Mouse (Mus musculus) kidney, embryonic 16.5 days (tissue): ENCODE measurements at regions not wholly inside any gene's neighbourhood (a gene's known extent, or its start where the extent isn't known, plus 50 kb on each side); places are given as distances from the start of the nearest gene placed in this dataset.

Source experiments
- ATAC-seq: fragments of 200-750 bp; cut with Nextera tagmentation; 2 replicates; pipeline ENCODE4 v1.8.0; 2017; ENCODE audit warnings: moderate TSS enrichment; ENCODE audit not compliant: low FRiP score, low TSS enrichment
- H3K27ac ChIP-seq: fragments of 300-500 bp; sonication (generic); 2 replicates; pipeline ENCODE4 v1.5.1; 2014; ENCODE audit warnings: low read length
- H3K27me3 ChIP-seq: fragments of 300-500 bp; sonication (generic); 2 replicates; pipeline ENCODE4 v1.6.1; 2014; ENCODE audit warnings: low read length, control low read depth, mixed read lengths; ENCODE audit not compliant: insufficient read depth
- H3K36me3 ChIP-seq: fragments of 300-500 bp; sonication (generic); 2 replicates; pipeline ENCODE4 v1.6.1; 2014; ENCODE audit warnings: low read length, control low read depth, mixed read lengths; ENCODE audit not compliant: insufficient read depth
- H3K4me1 ChIP-seq: fragments of 300-500 bp; sonication (generic); 2 replicates; pipeline ENCODE4 v1.6.1; 2014; ENCODE audit warnings: low read length, control low read depth, mixed read lengths; ENCODE audit not compliant: insufficient read depth
- H3K4me2 ChIP-seq: fragments of 300-500 bp; sonication (generic); replicated peaks from 2 replicates; pipeline ENCODE4 v1.6.1; 2014; ENCODE audit warnings: low read depth, low read length
- H3K4me3 ChIP-seq: fragments of 300-500 bp; sonication (generic); 2 replicates; pipeline ENCODE4 v1.5.1; 2014; ENCODE audit warnings: mild to moderate bottlenecking, low read length
- H3K9ac ChIP-seq: fragments of 300-500 bp; sonication (generic); replicated peaks from 2 replicates; pipeline ENCODE4 v1.6.1; 2014; ENCODE audit warnings: low read length
- H3K9me3 ChIP-seq: fragments of 300-500 bp; sonication (generic); 2 replicates; pipeline ENCODE4 v1.6.1; 2016; ENCODE audit warnings: low read length, control low read depth
- whole genome bisulfite sequencing: fragments of 180-500 bp; shearing (Covaris S2); extraction: QIAGEN DNeasy Blood & Tissue Kit; methylation state at CpG from one replicate; pipeline ENCODE4 v1.1.7; 2014; 5-methylcytosine and 5-hydroxymethylcytosine counted together

GRCm38 (mm10) chr7:119089931-119090330 is 94.5 kb downstream of the Gpr139 start:
- Histone ChIP-seq H3K27ac (no peak overlapping the region), H3K36me3 (no peaks in the 10 kb centered on the region), H3K4me1 (no peaks in the 10 kb centered on the region), H3K4me2 (no peak overlapping the region), H3K27me3 (no peaks in the 10 kb centered on the region), H3K9ac (no peak overlapping the region), H3K9me3 (no peaks in the 10 kb centered on the region), H3K4me3 (no peak overlapping the region)
- no peak for ATAC-seq
- WGBS, result 80% methylated on average over 2 of the region's 2 CpGs

DNA sequence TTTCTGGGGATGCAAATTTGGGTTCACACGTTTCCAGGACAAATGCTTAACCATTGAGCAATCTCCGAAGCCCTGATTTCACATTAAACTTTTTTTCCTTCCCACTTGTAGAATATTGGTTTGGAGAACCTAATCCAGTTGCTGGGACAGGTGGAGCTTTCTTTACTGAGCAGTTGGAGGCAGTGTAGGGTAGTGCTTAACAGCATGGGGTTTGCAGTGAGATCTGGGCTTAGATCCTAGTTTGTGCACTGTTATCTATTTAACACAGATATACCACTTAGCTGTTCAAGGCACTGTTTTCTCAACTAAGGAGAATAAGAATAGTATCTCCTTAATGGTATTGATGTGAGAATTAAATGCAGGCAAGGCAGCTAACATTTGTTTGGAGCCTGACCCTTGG is 93.5 kb upstream of the Gprc5b start:
- Histone ChIP-seq H3K9ac (no peak overlapping the region), H3K4me3 (no peak overlapping the region), H3K27ac (no peak overlapping the region), H3K4me2 (no peak overlapping the region), H3K9me3 (no peaks in the 10 kb centered on the region), H3K36me3 (no peaks in the 10 kb centered on the region), H3K4me1 (no peaks in the 10 kb centered on the region), H3K27me3 (no peaks in the 10 kb centered on the region)
- no peak for ATAC-seq
- WGBS, result 75% methylated on average over 2 of the region's 2 CpGs

GRCm38 (mm10) chr7:119087723-119088419 is 92.9 kb upstream of the Gprc5b start:
- ATAC-seq, result no peak
- no peaks in the 10 kb centered on the region for H3K27me3 ChIP-seq
- H3K4me3 ChIP-seq, result no peak overlapping the region
- 77% methylated on average over 7 of the region's 7 CpGs for WGBS
- H3K4me2 ChIP-seq, result no peak overlapping the region
- no peaks in the 10 kb centered on the region for H3K4me1 ChIP-seq
- no peak overlapping the region for H3K27ac ChIP-seq
- no peaks in the 10 kb centered on the region for H3K36me3 ChIP-seq
- no peak overlapping the region for H3K9ac ChIP-seq
- H3K9me3 ChIP-seq, result no peaks in the 10 kb centered on the region

- no peaks in the 10 kb centered on the region for H3K36me3 ChIP-seq
- 67% methylated on average over 13 of the region's 13 CpGs for WGBS
- H3K27me3 ChIP-seq, result no peaks in the 10 kb centered on the region
- H3K4me2 ChIP-seq, result no peak overlapping the region
- H3K27ac ChIP-seq, result no peak overlapping the region
- no peaks in the 10 kb centered on the region for H3K9me3 ChIP-seq
- no peaks in the 10 kb centered on the region for H3K4me1 ChIP-seq
- no peak overlapping the region for H3K9ac ChIP-seq
- ATAC-seq, result no peak
- H3K4me3 ChIP-seq, result no peak overlapping the region
Measured at GRCm38 (mm10) chr7:119085696-119086451, 90.9 kb upstream of the Gprc5b start.

- Histone ChIP-seq H3K36me3 (no peaks in the 10 kb centered on the region), H3K9me3 (no peaks in the 10 kb centered on the region), H3K4me3 (no peak overlapping the region), H3K9ac (no peak overlapping the region), H3K4me2 (no peak overlapping the region), H3K4me1 (0 out of 2 replicates have a peak, but pooled peaks cover 2% of the 10 kb centered on the region), H3K27ac (no peak overlapping the region), H3K27me3 (no peaks in the 10 kb centered on the region)
- peak; percentile 80 for ATAC-seq
- WGBS, result 51% methylated on average over 12 of the region's 12 CpGs
Measured at GRCm38 (mm10) chr7:119076712-119077619, 82.0 kb upstream of the Gprc5b start.

GRCm38 (mm10) chr7:119066026-119066425 is 71.0 kb upstream of the Gprc5b start:
- H3K4me3 ChIP-seq, result no peak overlapping the region
- ATAC-seq, result no peak
- H3K27ac ChIP-seq, result no peak overlapping the region
- WGBS, result 56% methylated on average over 2 of the region's 2 CpGs
- H3K27me3 ChIP-seq, result no peaks in the 10 kb centered on the region
- H3K36me3 ChIP-seq, result no peaks in the 10 kb centered on the region
- no peak overlapping the region for H3K4me2 ChIP-seq
- no peaks in the 10 kb centered on the region for H3K9me3 ChIP-seq
- H3K4me1 ChIP-seq, result no peaks in the 10 kb centered on the region
- no peak overlapping the region for H3K9ac ChIP-seq
